Mouse (Mus musculus) embryonic facial prominence, embryonic 11.5 days (tissue): Measurements from ENCODE around the gene C2cd6. TPM values are rescaled to one million over a fixed set of nuclear protein-coding genes. Genes with fewer than 3 reads are reported as not detected.

Source experiments
- ATAC-seq: fragments of 200-750 bp; cut with Nextera tagmentation; replicated peaks from 2 replicates; pipeline ENCODE4 v1.8.0; 2017; ENCODE audit warnings: low read depth; ENCODE audit not compliant: insufficient number of reproducible peaks, low FRiP score, low TSS enrichment
- DNase-seq: peaks from one replicate; pipeline ENCODE4 v3.0.0-alpha.2; 2015; ENCODE audit warnings: low spot score
- H3K27ac ChIP-seq: fragments of 300-500 bp; sonication (generic); replicated peaks from 2 replicates; pipeline ENCODE4 v1.5.1; 2014; ENCODE audit warnings: mild to moderate bottlenecking, low read depth, low read length, control low read depth
- H3K27me3 ChIP-seq: fragments of 300-500 bp; sonication (generic); 2 replicates; pipeline ENCODE4 v1.6.1; 2014; ENCODE audit warnings: mild to moderate bottlenecking, low read length, moderate library complexity, mixed read lengths; ENCODE audit not compliant: control insufficient read depth, insufficient read depth
- H3K36me3 ChIP-seq: fragments of 300-500 bp; sonication (generic); replicated peaks from 2 replicates; pipeline ENCODE4 v1.6.1; 2014; ENCODE audit warnings: low read depth, mild to moderate bottlenecking, low read length, moderate library complexity, mixed read lengths; ENCODE audit not compliant: control insufficient read depth, insufficient read depth
- H3K4me1 ChIP-seq: fragments of 300-500 bp; sonication (generic); 2 replicates; pipeline ENCODE4 v1.6.1; 2014; ENCODE audit warnings: low read length, mixed read lengths; ENCODE audit not compliant: control insufficient read depth, insufficient read depth
- H3K4me2 ChIP-seq: fragments of 300-500 bp; sonication (generic); 2 replicates; pipeline ENCODE4 v1.6.1; 2014; ENCODE audit warnings: low read depth, mild to moderate bottlenecking, control low read depth, low read length, moderate library complexity
- H3K4me3 ChIP-seq: fragments of 300-500 bp; sonication (generic); 2 replicates; pipeline ENCODE4 v1.5.1; 2014; ENCODE audit warnings: low read depth, low read length, control low read depth
- H3K9ac ChIP-seq: fragments of 300-500 bp; sonication (generic); replicated peaks from 2 replicates; pipeline ENCODE4 v1.6.1; 2014; ENCODE audit warnings: mild to moderate bottlenecking, control low read depth, low read length
- H3K9me3 ChIP-seq: fragments of 300-500 bp; sonication (generic); replicated peaks from 2 replicates; pipeline ENCODE4 v1.6.1; 2016; ENCODE audit warnings: mild to moderate bottlenecking, low read length, inconsistent platforms, mixed read lengths; ENCODE audit not compliant: control insufficient read depth
- WGBS: fragments of 180-500 bp; shearing (Covaris S2); extraction: QIAGEN DNeasy Blood & Tissue Kit; methylation state at CpG from one replicate; pipeline ENCODE4 v1.1.7; 2014; 5-methylcytosine and 5-hydroxymethylcytosine counted together
- polyA plus RNA-seq: library from polyadenylated mRNA; unstranded; fragments of >200 nt; fragmentation: Nextera tagmentation; extraction: Ambion mirVana; gene quantifications from 2 replicates; pipeline ENCODE4 v1.2.1, GENCODE M21; 2014

C2cd6 gene
- not detected in 2 replicates for polyA plus RNA-seq

DNA sequence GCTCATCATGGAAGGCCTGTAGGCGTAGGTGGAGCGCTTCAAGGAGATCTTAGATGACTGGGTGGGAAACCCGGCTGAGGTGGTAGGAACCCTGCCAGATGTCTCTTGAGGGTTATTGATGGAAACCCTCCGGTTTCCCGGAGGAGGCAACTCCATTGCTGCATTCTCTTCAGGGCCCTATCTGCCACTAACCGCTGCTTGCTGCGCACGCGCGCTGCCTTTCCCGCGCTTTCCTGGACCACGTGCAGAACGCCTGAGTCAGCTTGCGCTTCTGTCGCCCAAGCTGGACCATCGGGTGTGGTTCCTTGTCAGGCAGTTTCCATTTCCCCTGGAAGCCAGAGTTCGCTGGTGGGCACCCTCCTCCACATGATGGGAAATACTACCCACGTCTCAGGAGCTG is at the start of gene C2cd6:
TSS of gene C2cd6 (minus strand) at position 196 of the 400 bp plus-strand sequence.
- Histone ChIP-seq H3K27ac (no peak within 1 kb of the TSS), H3K9ac (no peak within 1 kb of the TSS), H3K9me3 (no peaks in the 10 kb centered on the region), H3K4me3 (no peak within 1 kb of the TSS), H3K4me1 (no peaks in the 10 kb centered on the region), H3K36me3 (no peaks in the 10 kb centered on the region), H3K27me3 (no peaks in the 10 kb centered on the region), H3K4me2 (no peak within 1 kb of the TSS)
- ATAC-seq: no peak
- DNase-seq: no peak
- WGBS: 94% methylated on average over 19 of the region's 19 CpGs

DNA sequence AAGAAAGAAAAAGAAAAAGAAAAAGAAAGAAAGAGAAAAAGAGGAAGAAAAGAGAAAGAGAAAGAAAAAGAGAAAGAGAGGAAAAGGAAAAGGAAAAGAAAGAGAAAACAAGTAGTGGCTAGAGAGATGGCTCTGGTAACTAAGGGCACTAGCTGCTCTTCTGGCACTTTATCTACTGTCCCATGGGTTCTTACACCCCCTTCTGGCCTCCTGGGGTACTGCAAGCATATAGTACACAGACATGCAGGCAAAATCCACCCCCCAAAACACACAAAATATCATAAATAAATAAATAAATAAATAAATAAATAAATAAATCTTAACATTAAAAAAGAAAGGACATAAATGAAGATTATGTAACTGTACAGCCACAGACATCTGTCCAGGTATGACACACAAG is 48.1 kb upstream of the C2cd6 start:
- no peak overlapping the region for H3K4me2 ChIP-seq
- H3K9ac ChIP-seq: no peak overlapping the region
- no peaks in the 10 kb centered on the region for H3K36me3 ChIP-seq
- H3K27me3 ChIP-seq: no peaks in the 10 kb centered on the region
- H3K4me1 ChIP-seq: no peaks in the 10 kb centered on the region
- H3K9me3 ChIP-seq: no peaks in the 10 kb centered on the region
- no peak overlapping the region for H3K27ac ChIP-seq
- no peak overlapping the region for H3K4me3 ChIP-seq
- ATAC-seq (no peak), DNase-seq (peak; percentile 77)

DNA sequence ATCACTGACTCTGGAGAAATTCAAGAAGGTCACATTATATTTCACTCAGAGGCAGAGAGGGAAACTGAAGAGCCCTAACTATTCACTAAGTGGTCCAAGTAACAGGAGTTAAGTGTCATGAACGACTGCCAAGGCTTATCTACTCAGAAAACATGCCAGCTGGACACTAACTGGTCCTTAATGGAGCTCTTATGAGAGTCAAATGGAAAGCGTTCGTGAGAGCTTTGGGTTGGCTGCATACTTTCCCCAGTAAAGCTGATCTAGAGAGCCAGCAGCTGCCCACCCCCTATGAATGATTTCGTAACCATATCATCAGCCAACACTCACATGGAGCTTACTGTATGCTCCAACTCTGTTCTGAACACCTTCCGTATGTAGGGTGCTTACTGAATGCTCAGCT is 39.7 kb upstream of the C2cd6 start:
- Histone ChIP-seq H3K9ac (no peak overlapping the region), H3K4me1 (no peaks in the 10 kb centered on the region), H3K27me3 (no peaks in the 10 kb centered on the region), H3K9me3 (no peaks in the 10 kb centered on the region), H3K4me3 (no peak overlapping the region), H3K36me3 (no peaks in the 10 kb centered on the region), H3K4me2 (no peak overlapping the region), H3K27ac (no peak overlapping the region)
- 83% methylated on average over 5 of the region's 5 CpGs for WGBS
- DNase-seq (no peak), ATAC-seq (no peak)

DNA sequence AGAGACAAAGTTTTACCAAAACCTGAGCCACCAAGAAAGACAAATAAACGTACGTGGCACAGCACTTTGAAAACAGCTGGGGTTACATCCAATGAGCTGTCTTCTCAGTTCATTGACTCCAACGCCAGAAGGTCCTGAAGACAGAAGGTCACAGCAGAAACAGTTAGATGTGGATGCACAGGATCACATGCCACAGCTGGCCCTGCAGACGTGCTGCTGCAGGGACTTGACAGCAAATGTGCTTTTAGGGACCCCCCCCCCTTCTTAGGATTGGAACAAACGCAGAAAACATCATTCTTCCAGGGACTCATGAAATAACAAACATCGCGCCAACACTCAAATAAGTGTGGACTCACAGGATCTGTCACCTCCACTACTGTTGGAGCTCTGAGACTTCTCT is 34.2 kb upstream of the C2cd6 start:
- Histone ChIP-seq H3K27ac (no peak overlapping the region), H3K36me3 (no peaks in the 10 kb centered on the region), H3K4me3 (no peak overlapping the region), H3K4me1 (no peaks in the 10 kb centered on the region), H3K4me2 (no peak overlapping the region), H3K27me3 (no peaks in the 10 kb centered on the region), H3K9ac (no peak overlapping the region), H3K9me3 (no peaks in the 10 kb centered on the region)
- WGBS: 79% methylated on average over 7 of the region's 7 CpGs
- DNase-seq (no peak), ATAC-seq (no peak)

DNA sequence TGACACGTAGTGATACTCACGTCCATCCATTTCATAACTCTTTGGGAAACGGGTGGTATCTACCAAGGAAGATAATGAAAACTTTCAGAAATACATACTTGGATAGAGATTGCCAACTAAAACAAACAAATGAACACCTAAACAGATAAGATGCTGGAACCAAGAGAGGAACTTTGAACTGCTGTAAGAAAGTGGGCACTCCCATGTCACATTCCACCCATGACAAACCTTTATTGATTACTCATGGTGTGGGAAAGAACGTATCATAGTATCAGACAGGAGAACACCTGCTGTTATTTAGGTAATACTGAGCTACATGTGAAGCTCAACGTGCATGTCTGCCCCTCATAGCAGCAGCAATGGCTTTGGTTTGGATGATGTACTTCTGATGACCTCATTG is 30.9 kb upstream of the C2cd6 start:
- Histone ChIP-seq H3K27me3 (no peaks in the 10 kb centered on the region), H3K4me3 (no peak overlapping the region), H3K36me3 (no peaks in the 10 kb centered on the region), H3K9ac (no peak overlapping the region), H3K27ac (no peak overlapping the region), H3K4me2 (no peak overlapping the region), H3K9me3 (no peaks in the 10 kb centered on the region), H3K4me1 (no peaks in the 10 kb centered on the region)
- DNase-seq (no peak), ATAC-seq (no peak)
- WGBS: 78% methylated on average over 5 of the region's 5 CpGs

DNA sequence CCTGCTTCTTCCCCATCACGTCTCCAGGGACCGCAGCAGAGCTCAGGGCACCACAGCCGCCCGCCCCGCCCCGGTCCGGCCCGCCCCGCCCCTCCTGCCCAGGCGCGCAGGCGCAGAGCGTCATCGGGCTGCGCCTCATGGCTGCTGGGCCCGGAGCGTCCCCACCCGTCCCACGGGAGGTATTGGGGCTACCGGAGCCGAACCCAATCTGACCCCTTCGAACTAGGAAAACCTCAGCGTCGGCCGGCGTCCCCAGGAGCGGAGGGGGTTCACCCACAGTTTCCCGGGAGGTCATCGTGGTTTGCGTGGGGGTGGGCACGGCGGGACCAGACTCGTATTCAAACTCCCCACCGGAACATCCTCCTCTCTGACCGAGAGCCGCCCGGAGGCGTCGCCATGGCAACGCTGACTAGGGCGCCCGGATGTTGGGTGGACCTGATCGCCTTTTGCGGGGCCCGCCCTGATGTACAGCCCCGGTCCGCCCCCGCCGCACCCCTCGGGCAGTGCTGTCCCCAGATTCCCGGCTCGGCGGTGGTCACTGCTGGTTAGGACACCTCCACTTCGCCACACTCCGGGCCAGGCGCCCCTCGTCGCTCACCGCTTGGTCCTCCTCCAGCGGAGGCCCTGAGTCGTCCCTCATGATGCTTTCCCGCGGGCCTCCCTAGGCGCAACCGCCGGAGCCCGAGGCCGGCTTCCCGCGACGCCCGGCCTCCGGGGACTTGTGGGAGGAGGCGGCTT is 25.2 kb upstream of the C2cd6 start, which contains the start of gene Tmem237:
TSS of gene Tmem237 (minus strand) at position 689 of the 738 bp plus-strand sequence.
- peak within 1 kb of the TSS; percentile 91 for H3K4me2 ChIP-seq
- no peaks in the 10 kb centered on the region for H3K27me3 ChIP-seq
- no peaks in the 10 kb centered on the region for H3K9me3 ChIP-seq
- DNase-seq (peak; percentile 94), ATAC-seq (peak; percentile 97)
- H3K9ac ChIP-seq: peak within 1 kb of the TSS; percentile 87
- peak within 1 kb of the TSS; percentile 69 for H3K4me3 ChIP-seq
- no peaks in the 10 kb centered on the region for H3K36me3 ChIP-seq
- H3K27ac ChIP-seq: peak within 1 kb of the TSS; percentile 75; the same call in 1 of the 2 replicates
- H3K4me1 ChIP-seq: no peaks in the 10 kb centered on the region
- WGBS: under 1% methylated on average over 73 of the region's 74 CpGs

DNA sequence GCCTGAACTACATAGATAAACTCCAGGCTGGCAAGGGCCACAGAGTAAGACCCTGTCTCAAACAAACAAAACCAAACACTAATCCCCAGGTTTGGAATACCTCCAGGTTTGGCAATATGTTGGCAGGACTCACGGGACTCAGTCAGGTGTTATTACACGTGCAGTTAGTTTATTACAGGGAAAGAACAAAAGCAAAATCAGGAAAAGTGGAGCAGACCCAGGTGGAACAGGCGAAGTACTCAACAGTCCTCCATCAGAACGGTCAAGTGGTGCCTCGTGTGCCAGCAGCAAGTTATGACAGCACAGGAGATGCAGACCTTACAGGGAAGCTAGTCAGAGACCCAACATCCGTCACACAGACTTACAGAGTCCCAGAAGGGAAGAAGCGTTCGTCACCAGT is 15.8 kb upstream of the C2cd6 start:
- no peaks in the 10 kb centered on the region for H3K9me3 ChIP-seq
- DNase-seq (no peak), ATAC-seq (no peak)
- no peaks in the 10 kb centered on the region for H3K4me1 ChIP-seq
- WGBS: 85% methylated on average over 8 of the region's 8 CpGs
- no peak overlapping the region for H3K4me2 ChIP-seq
- no peaks in the 10 kb centered on the region; the same call in none of the 2 replicates for H3K36me3 ChIP-seq
- H3K27ac ChIP-seq: no peak overlapping the region
- H3K27me3 ChIP-seq: no peaks in the 10 kb centered on the region
- H3K4me3 ChIP-seq: no peak overlapping the region
- H3K9ac ChIP-seq: no peak overlapping the region

DNA sequence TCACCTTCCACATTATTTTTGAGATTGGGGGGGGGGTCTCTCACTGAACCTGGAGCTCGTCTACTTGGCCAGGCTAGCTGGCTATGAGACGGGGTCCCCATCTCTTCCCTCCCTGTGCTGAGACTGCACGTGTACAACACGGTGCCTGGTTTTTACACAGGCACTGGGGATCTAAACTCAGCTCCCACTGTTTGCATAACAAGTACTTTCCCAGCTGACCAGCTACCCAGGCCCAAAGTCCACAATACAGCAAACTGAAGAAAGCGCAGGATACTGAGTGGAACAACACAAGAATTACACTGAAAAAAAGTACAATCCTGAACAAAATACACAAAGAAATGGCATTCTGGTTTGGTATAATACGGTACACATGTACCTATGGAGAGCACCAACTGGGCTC is 7.4 kb upstream of the C2cd6 start:
- no peak overlapping the region for H3K4me3 ChIP-seq
- WGBS: 97% methylated on average over 6 of the region's 6 CpGs

More for the DNA sequence above, 7.4 kb upstream of the C2cd6 start:
- Histone ChIP-seq H3K27me3 (no peaks in the 10 kb centered on the region), H3K4me2 (no peak overlapping the region), H3K27ac (no peak overlapping the region), H3K9ac (no peak overlapping the region), H3K4me1 (no peaks in the 10 kb centered on the region), H3K9me3 (no peaks in the 10 kb centered on the region), H3K36me3 (no peaks in the 10 kb centered on the region)
- DNase-seq (no peak), ATAC-seq (no peak)
